In the genomic region with DNA sequence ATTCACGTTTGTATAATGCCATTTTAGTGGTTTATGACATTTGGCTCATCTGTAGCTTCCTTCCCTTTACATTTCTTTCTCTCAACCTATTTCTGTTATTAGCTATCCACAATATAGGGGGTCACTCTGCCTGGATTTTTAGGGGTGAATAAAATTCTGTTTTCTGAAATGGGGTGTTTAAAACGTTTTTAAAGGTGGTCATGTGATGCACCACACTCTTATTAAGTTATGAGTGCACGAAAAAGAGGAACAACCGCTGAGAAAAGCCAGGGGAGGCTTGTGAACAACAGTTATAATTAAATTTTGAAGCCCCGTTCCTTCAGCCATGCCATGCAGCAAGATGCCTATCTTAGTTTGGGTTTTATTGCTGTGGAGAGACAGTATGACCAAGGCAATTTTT, we compare ENCODE assay signal across 12 mouse cellular contexts.
"Had no signal": no experiment of that assay in that cellular context is flagged by ENCODE, and none has a peak within 500 bp of the region (broad histone marks: within the 10 kb centered on the region; RNA-seq: fewer than 3 reads in every experiment).

No protein-coding gene starts in this region.

- H3K27ac ChIP-seq: midbrain, embryonic 13.5 days; midbrain, embryonic 15.5 days; neural tube, embryonic 12.5 days had no signal

- ATAC-seq: midbrain, embryonic 13.5 days; midbrain, embryonic 15.5 days had no signal

- DNase-seq: lung, adult 18-20 months; lung, embryonic 14.5 days; lung, postnatal 10 days; lung, postnatal 4 days; right cerebral cortex, postnatal 14 days; thymus, adult 2 months; thymus, postnatal 25 days; thymus, postnatal 4 days had no signal

- H3K4me1 ChIP-seq: midbrain, embryonic 15.5 days; neural tube, embryonic 12.5 days had no signal

- H3K27me3 ChIP-seq: megakaryocyte, embryonic 14.5 days; midbrain, embryonic 13.5 days; midbrain, embryonic 15.5 days; neural tube, embryonic 12.5 days had no signal

- H3K9me3 ChIP-seq: megakaryocyte, embryonic 14.5 days; midbrain, embryonic 13.5 days; midbrain, embryonic 15.5 days; neural tube, embryonic 12.5 days had no signal

- H3K36me3 ChIP-seq: midbrain, embryonic 13.5 days; midbrain, embryonic 15.5 days; neural tube, embryonic 12.5 days had no signal

- H3K4me3 ChIP-seq: megakaryocyte, embryonic 14.5 days; midbrain, embryonic 13.5 days; midbrain, embryonic 15.5 days; neural tube, embryonic 12.5 days had no signal
